Mouse (Mus musculus): ENCODE data around the gene Tmem203.

Tmem203 gene

GRCm38 (mm10) chr2:25290101-25290815, 35.0 kb downstream of the Tmem203 start:
- DNase-seq (ENCODE audit: low read depth in 2 of 2, low spot score in 2 of 2), result no peak

- no peak for DNase-seq (ENCODE audit: low read depth in 2 of 2, low spot score in 2 of 2)
Observed at GRCm38 (mm10) chr2:25290816-25291130, 35.5 kb downstream of the Tmem203 start.

GRCm38 (mm10) chr2:25291184-25292053, 36.2 kb downstream of the Tmem203 start:
- no peak for DNase-seq (ENCODE audit: low read depth in 2 of 2, low spot score in 2 of 2)

GRCm38 (mm10) chr2:25292054-25292544, 36.9 kb downstream of the Tmem203 start:
- no peak for DNase-seq (ENCODE audit: low read depth in 2 of 2, low spot score in 2 of 2)

GRCm38 (mm10) chr2:25292856-25293255, 37.6 kb downstream of the Tmem203 start:
- peak; percentile 64 to 70 for DNase-seq (ENCODE audit: low read depth in 2 of 2, low spot score in 2 of 2)

GRCm38 (mm10) chr2:25293706-25294105, 38.5 kb downstream of the Tmem203 start:
- DNase-seq (ENCODE audit: low read depth in 2 of 2, low spot score in 2 of 2), result no peak

GRCm38 (mm10) chr2:25297093-25297492, 41.9 kb downstream of the Tmem203 start:
- DNase-seq (ENCODE audit: low read depth in 2 of 2, low spot score in 2 of 2), result no peak

GRCm38 (mm10) chr2:25298046-25298445, 42.8 kb downstream of the Tmem203 start:
- no peak for DNase-seq (ENCODE audit: low read depth in 2 of 2, low spot score in 2 of 2)

- DNase-seq (ENCODE audit: low read depth in 2 of 2, low spot score in 2 of 2), result no peak
Observed at GRCm38 (mm10) chr2:25303452-25303851, 48.2 kb downstream of the Tmem203 start.

GRCm38 (mm10) chr2:25303931-25304656, 48.9 kb downstream of the Tmem203 start:
- no peak for DNase-seq (ENCODE audit: low read depth in 2 of 2, low spot score in 2 of 2)

GRCm38 (mm10) chr2:25304657-25305541, 49.7 kb downstream of the Tmem203 start:
- no peak for DNase-seq (ENCODE audit: low read depth in 2 of 2, low spot score in 2 of 2)
